Mouse (Mus musculus): ENCODE data around the gene Klrc1.
"Not testable (repeated sequence)": the region's sequence is repeated elsewhere in the genome, so short reads cannot be mapped to it uniquely, and the experiment has no call there.

Klrc1 gene

GRCm38 (mm10) chr6:129678873-129679272, at the start of gene Klrc1:
Gene Klrc1, minus strand, starts transcription at chr6:129678973.
- no peak for DNase-seq (ENCODE audit: low spot score)

- no peak for DNase-seq (ENCODE audit: low spot score)
Measured at GRCm38 (mm10) chr6:129727237-129727636, 48.5 kb upstream of the Klrc1 start.

- DNase-seq (ENCODE audit: low spot score) = no peak
Measured at GRCm38 (mm10) chr6:129721390-129721789, 42.6 kb upstream of the Klrc1 start.

GRCm38 (mm10) chr6:129720487-129720886, 41.7 kb upstream of the Klrc1 start:
- no peak for DNase-seq (ENCODE audit: low spot score)

- no peak for DNase-seq (ENCODE audit: low spot score)
Measured at GRCm38 (mm10) chr6:129717032-129717431, 38.3 kb upstream of the Klrc1 start, which contains the start of gene Klri1. Gene Klri1, minus strand, starts transcription at chr6:129717132.

GRCm38 (mm10) chr6:129713566-129713965, 34.8 kb upstream of the Klrc1 start:
- DNase-seq (ENCODE audit: low spot score) = no peak

- not testable (repeated sequence) for DNase-seq (ENCODE audit: low spot score)
Measured at GRCm38 (mm10) chr6:129691436-129691835, 12.7 kb upstream of the Klrc1 start.

- DNase-seq (ENCODE audit: low spot score) = no peak
Measured at GRCm38 (mm10) chr6:129680379-129680778, 1.6 kb upstream of the Klrc1 start.

GRCm38 (mm10) chr6:129661301-129661700, 17.5 kb downstream of the Klrc1 start:
- not testable (repeated sequence) for DNase-seq (ENCODE audit: low spot score)

GRCm38 (mm10) chr6:129660589-129660988, 18.2 kb downstream of the Klrc1 start, which contains the start of gene Klrc2:
Gene Klrc2, minus strand, starts transcription at chr6:129660689.
- not testable (repeated sequence) for DNase-seq (ENCODE audit: low spot score)

GRCm38 (mm10) chr6:129644054-129644453, 34.7 kb downstream of the Klrc1 start:
- not testable (repeated sequence) for DNase-seq (ENCODE audit: low spot score)

- not testable (repeated sequence) for DNase-seq (ENCODE audit: low spot score)
Measured at GRCm38 (mm10) chr6:129643237-129643636, 35.5 kb downstream of the Klrc1 start, which contains the start of gene Klrc3. Gene Klrc3, minus strand, starts transcription at chr6:129643337.

GRCm38 (mm10) chr6:129631046-129631445, 47.7 kb downstream of the Klrc1 start:
- DNase-seq (ENCODE audit: low spot score) = not testable (repeated sequence)

GRCm38 (mm10) chr6:129623735-129624134, 55.0 kb downstream of the Klrc1 start, which contains the start of gene Klrk1:
Gene Klrk1, minus strand, starts transcription at chr6:129623864.
- DNase-seq (ENCODE audit: low spot score) = no peak

Data from layer of hippocampus, adult 9-10 months (tissue).